Mouse (Mus musculus) megakaryocyte, embryonic 14.5 days (primary cell): ENCODE measurements around the gene Mlycd.

Experiments
- FLI1 ChIP-seq: IDR thresholded peaks from 2 replicates; pipeline ENCODE4 v1.6.1; 2012; ENCODE audit warnings: low read length, inconsistent platforms, mixed read lengths
- GATA1 ChIP-seq: IDR thresholded peaks from 3 replicates; pipeline ENCODE4 v1.6.1; 2012; ENCODE audit warnings: mixed read lengths, low read length, inconsistent platforms, borderline replicate concordance

DNA sequence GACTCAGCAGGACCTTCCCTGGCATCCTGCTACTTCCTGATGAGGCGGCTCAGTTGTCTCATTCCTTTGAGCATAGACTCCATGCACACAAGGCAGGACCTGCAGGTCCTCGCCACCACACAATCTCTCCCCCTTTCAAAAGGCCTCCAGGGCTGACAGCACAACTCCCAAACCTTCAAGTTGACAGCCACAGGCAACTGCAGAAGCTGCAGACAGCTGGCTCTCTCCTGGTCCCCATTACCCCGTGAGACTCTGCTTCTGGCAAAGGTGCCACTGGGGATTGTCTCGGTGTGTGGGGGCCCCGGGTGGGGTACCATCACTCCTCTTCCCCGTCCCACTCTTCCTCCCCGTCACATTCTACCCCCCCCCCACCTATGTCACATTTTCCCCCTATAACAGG lies 25.6 kb downstream of the Mlycd start:
- no peak for TF ChIP-seq FLI1
- TF ChIP-seq GATA1, result no peak
